Mouse (Mus musculus) embryonic facial prominence, embryonic 14.5 days (tissue): Measurements from ENCODE around the gene Map4k4. TPM values are rescaled to one million over a fixed set of nuclear protein-coding genes. Genes with fewer than 3 reads are reported as not detected.

Source experiments
- ATAC-seq: fragments of 200-750 bp; cut with Nextera tagmentation; 2 replicates; pipeline ENCODE4 v1.8.0; 2017; ENCODE audit warnings: low read depth, moderate number of reproducible peaks, moderate TSS enrichment
- DNase-seq: peaks from one replicate; pipeline ENCODE4 v3.0.0-alpha.2; 2015; ENCODE audit warnings: low spot score
- H3K27ac ChIP-seq: fragments of 300-500 bp; sonication (generic); replicated peaks from 2 replicates; pipeline ENCODE4 v1.5.1; 2014; ENCODE audit warnings: low read depth, mild to moderate bottlenecking, low read length, moderate library complexity
- H3K27me3 ChIP-seq: fragments of 300-500 bp; sonication (generic); replicated peaks from 2 replicates; pipeline ENCODE4 v1.6.1; 2014; ENCODE audit warnings: low read length; ENCODE audit not compliant: control insufficient read depth, insufficient read depth
- H3K36me3 ChIP-seq: fragments of 300-500 bp; sonication (generic); 2 replicates; pipeline ENCODE4 v1.6.1; 2014; ENCODE audit warnings: low read length, mixed read lengths; ENCODE audit not compliant: control insufficient read depth, insufficient read depth
- H3K4me1 ChIP-seq: fragments of 300-500 bp; sonication (generic); 2 replicates; pipeline ENCODE4 v1.6.1; 2014; ENCODE audit warnings: antibody characterized with exemption, low read length; ENCODE audit not compliant: control insufficient read depth, insufficient read depth
- H3K4me2 ChIP-seq: fragments of 300-500 bp; sonication (generic); 2 replicates; pipeline ENCODE4 v1.6.1; 2014; ENCODE audit warnings: low read depth, mild to moderate bottlenecking, low read length, moderate library complexity, mixed read lengths
- H3K4me3 ChIP-seq: fragments of 300-500 bp; sonication (generic); 2 replicates; pipeline ENCODE4 v1.5.1; 2014; ENCODE audit warnings: low read depth, mild to moderate bottlenecking, low read length
- H3K9ac ChIP-seq: fragments of 300-500 bp; sonication (generic); 2 replicates; pipeline ENCODE4 v1.6.1; 2014; ENCODE audit warnings: low read depth, mild to moderate bottlenecking, low read length, moderate library complexity, mixed read lengths
- H3K9me3 ChIP-seq: fragments of 300-500 bp; sonication (generic); 2 replicates; pipeline ENCODE4 v1.6.1; 2016; ENCODE audit warnings: low read length; ENCODE audit not compliant: control insufficient read depth
- WGBS: fragments of 180-500 bp; shearing (Covaris S2); extraction: QIAGEN DNeasy Blood & Tissue Kit; methylation state at CpG from one replicate; pipeline ENCODE4 v1.1.7; 2014; 5-methylcytosine and 5-hydroxymethylcytosine counted together
- polyA plus RNA-seq: library from polyadenylated mRNA; unstranded; fragments of >200 nt; fragmentation: Nextera tagmentation; extraction: Ambion mirVana; gene quantifications from 2 replicates; pipeline ENCODE4 v1.2.1, GENCODE M21; 2014

The Map4k4 gene
- polyA plus RNA-seq, 1 experiment from 2014 or later, result 27.8 TPM

GRCm38 (mm10) chr1:39921996-39922395, 21.3 kb downstream of the Map4k4 start:
- WGBS, result 77% methylated on average over 3 of the region's 3 CpGs

GRCm38 (mm10) chr1:39922714-39923113, 22.0 kb downstream of the Map4k4 start:
- Histone ChIP-seq H3K9me3 (no peaks in the 10 kb centered on the region), H3K4me2 (peak overlapping the region; percentile 26; the same call in 1 of the 2 replicates), H3K27ac (peak overlapping the region; percentile 10), H3K4me1 (peaks cover 57% of the 10 kb centered on the region), H3K27me3 (no peaks in the 10 kb centered on the region), H3K4me3 (no peak overlapping the region), H3K36me3 (peaks cover 17% of the 10 kb centered on the region; the same call in 1 of the 2 replicates), H3K9ac (no peak overlapping the region)
- DNase-seq (peak; percentile 60), ATAC-seq (no peak)
- 37% methylated on average over 8 of the region's 8 CpGs for WGBS

More at GRCm38 (mm10) chr1:39921996-39922395, 21.3 kb downstream of the Map4k4 start:
- Histone ChIP-seq H3K9me3 (no peaks in the 10 kb centered on the region), H3K27me3 (no peaks in the 10 kb centered on the region), H3K4me1 (peaks cover 61% of the 10 kb centered on the region), H3K4me2 (no peak overlapping the region), H3K4me3 (no peak overlapping the region), H3K27ac (no peak overlapping the region), H3K36me3 (peaks cover 17% of the 10 kb centered on the region; the same call in 1 of the 2 replicates), H3K9ac (no peak overlapping the region)
- DNase-seq (no peak), ATAC-seq (no peak)

GRCm38 (mm10) chr1:39923395-39924337, 23.0 kb downstream of the Map4k4 start:
- H3K27ac ChIP-seq, result peak overlapping the region; percentile 10; the same call in 1 of the 2 replicates
- H3K4me3 ChIP-seq, result no peak overlapping the region
- peaks cover 17% of the 10 kb centered on the region; the same call in 1 of the 2 replicates for H3K36me3 ChIP-seq
- ATAC-seq (0 out of 2 replicates have a peak, but pooled peaks have one; percentile 35), DNase-seq (no peak)
- 0 out of 2 replicates have a peak overlapping the region, but pooled peaks have one; percentile 37 for H3K9ac ChIP-seq
- H3K27me3 ChIP-seq, result no peaks in the 10 kb centered on the region
- H3K4me2 ChIP-seq, result peak overlapping the region; percentile 26; the same call in 1 of the 2 replicates
- 33% methylated on average over 15 of the region's 15 CpGs for WGBS
- H3K9me3 ChIP-seq, result no peaks in the 10 kb centered on the region
- peaks cover 54% of the 10 kb centered on the region for H3K4me1 ChIP-seq

GRCm38 (mm10) chr1:39931055-39931454, 30.3 kb downstream of the Map4k4 start:
- no peak for ATAC-seq
- Histone ChIP-seq H3K4me1 (peaks cover 53% of the 10 kb centered on the region), H3K4me3 (no peak overlapping the region), H3K27ac (no peak overlapping the region), H3K27me3 (no peaks in the 10 kb centered on the region), H3K36me3 (peaks cover 15% of the 10 kb centered on the region), H3K9ac (no peak overlapping the region), H3K4me2 (no peak overlapping the region), H3K9me3 (no peaks in the 10 kb centered on the region)
- no peak for DNase-seq
- WGBS, result 64% methylated on average over 7 of the region's 7 CpGs

- no peaks in the 10 kb centered on the region for H3K9me3 ChIP-seq
- H3K27ac ChIP-seq, result no peak overlapping the region
- no peak for DNase-seq
- H3K27me3 ChIP-seq, result no peaks in the 10 kb centered on the region
- 53% methylated on average over 9 of the region's 9 CpGs for WGBS
- no peak overlapping the region for H3K4me2 ChIP-seq
- H3K4me1 ChIP-seq, result peaks cover 62% of the 10 kb centered on the region
- no peak overlapping the region for H3K4me3 ChIP-seq
- H3K9ac ChIP-seq, result no peak overlapping the region
- peaks cover 13% of the 10 kb centered on the region; the same call in 1 of the 2 replicates for H3K36me3 ChIP-seq
- ATAC-seq, result no peak
These were observed 31.6 kb downstream of the Map4k4 start for GRCm38 (mm10) chr1:39932216-39932739.

GRCm38 (mm10) chr1:39932922-39933321, 32.2 kb downstream of the Map4k4 start:
- Histone ChIP-seq H3K9ac (no peak overlapping the region), H3K9me3 (no peaks in the 10 kb centered on the region), H3K4me2 (no peak overlapping the region), H3K36me3 (peaks cover 13% of the 10 kb centered on the region; the same call in 1 of the 2 replicates), H3K27me3 (no peaks in the 10 kb centered on the region), H3K4me3 (no peak overlapping the region), H3K27ac (no peak overlapping the region), H3K4me1 (peaks cover 64% of the 10 kb centered on the region)
- ATAC-seq (no peak), DNase-seq (no peak)
- WGBS, result 58% methylated on average over 10 of the region's 10 CpGs

- Histone ChIP-seq H3K27me3 (no peaks in the 10 kb centered on the region), H3K36me3 (peaks cover 13% of the 10 kb centered on the region; the same call in 1 of the 2 replicates), H3K9me3 (no peaks in the 10 kb centered on the region), H3K4me2 (peak overlapping the region; percentile 57), H3K4me1 (peaks cover 60% of the 10 kb centered on the region), H3K27ac (no peak overlapping the region), H3K9ac (no peak overlapping the region), H3K4me3 (no peak overlapping the region)
- ATAC-seq (no peak), DNase-seq (no peak)
- WGBS, result 22% methylated on average over 8 of the region's 8 CpGs
These were observed 34.2 kb downstream of the Map4k4 start for GRCm38 (mm10) chr1:39934954-39935353.

GRCm38 (mm10) chr1:39935616-39936015, 34.9 kb downstream of the Map4k4 start:
- H3K4me1 ChIP-seq, result peaks cover 62% of the 10 kb centered on the region
- ATAC-seq, result no peak
- WGBS, result 2% methylated on average over 10 of the region's 10 CpGs
- H3K27ac ChIP-seq, result no peak overlapping the region
- peaks cover 13% of the 10 kb centered on the region; the same call in 1 of the 2 replicates for H3K36me3 ChIP-seq
- no peaks in the 10 kb centered on the region for H3K9me3 ChIP-seq
- DNase-seq, result no peak
- H3K27me3 ChIP-seq, result no peaks in the 10 kb centered on the region
- peak overlapping the region; percentile 46 for H3K9ac ChIP-seq
- peak overlapping the region; percentile 57 for H3K4me2 ChIP-seq
- H3K4me3 ChIP-seq, result peak overlapping the region; percentile 28
